Mouse (Mus musculus) embryo, embryonic 9.5 days (tissue): ENCODE results near the gene Olfm1.
A peak's percentile ranks its signal among the peaks of the same experiment; 100 is the strongest.

Experiments
- DNase-seq: peaks from one replicate; pipeline ENCODE4 v3.0.0-alpha.2; 2017; ENCODE audit errors: extremely low spot score

Gene Olfm1

GRCm38 (mm10) chr2:28235129-28235528 lies 42.3 kb downstream of the Olfm1 start:
- DNase-seq, result no peak

DNA sequence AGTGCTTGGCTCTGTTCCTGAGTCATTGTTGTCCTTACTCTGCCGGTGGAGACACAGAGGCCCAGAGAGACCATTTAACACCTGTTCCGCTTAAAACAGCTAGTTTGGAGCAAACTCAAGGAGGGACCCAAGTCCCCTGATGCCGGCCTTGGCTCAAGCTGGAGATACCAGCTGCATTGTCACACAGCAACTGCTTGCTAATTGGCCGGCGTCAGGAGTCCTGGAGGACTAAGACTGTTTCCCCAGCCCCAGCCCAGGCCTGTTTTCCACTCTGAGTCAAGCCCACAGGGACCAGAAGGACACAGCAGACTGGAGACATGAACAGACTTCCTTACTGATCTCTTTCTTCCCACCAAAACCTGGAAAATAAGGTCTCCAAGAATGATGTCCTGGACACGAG lies 43.7 kb downstream of the Olfm1 start:
- DNase-seq, result no peak

- no peak for DNase-seq
Measured at GRCm38 (mm10) chr2:28239616-28240015, 46.8 kb downstream of the Olfm1 start.

GRCm38 (mm10) chr2:28240920-28241319 lies 48.1 kb downstream of the Olfm1 start:
- no peak for DNase-seq

DNA sequence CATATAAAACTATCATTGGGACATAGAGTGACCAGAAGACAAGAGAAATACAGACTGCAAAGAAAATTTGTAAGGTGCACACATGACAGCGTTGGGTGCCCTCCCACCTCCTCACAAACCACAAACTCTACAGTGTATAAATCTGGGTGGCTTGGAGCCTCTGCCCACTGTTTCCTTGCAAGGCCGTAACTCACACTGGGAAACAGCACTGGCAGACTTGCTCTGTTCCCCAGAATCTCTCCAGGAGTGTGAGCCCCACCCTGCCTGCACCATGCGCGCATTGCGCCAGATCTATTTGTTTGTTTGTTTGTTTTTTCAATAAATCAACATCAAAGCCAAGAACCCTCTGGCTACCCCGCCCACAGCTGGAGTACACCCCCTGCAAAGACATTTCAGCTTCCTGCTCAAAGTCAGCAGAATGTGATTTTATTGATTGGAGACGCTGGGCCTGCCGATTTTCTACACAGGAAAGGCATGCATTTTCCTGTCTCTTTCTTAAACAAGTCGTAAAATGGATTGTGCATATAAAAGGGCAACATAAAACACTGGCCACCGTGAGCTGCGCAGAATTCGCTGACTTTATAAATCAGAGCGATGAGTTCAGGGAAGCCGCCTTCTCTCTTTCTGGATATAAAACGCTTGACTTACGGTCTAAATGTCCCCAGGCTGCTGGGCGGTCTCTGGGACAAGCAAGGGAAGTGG lies 48.9 kb downstream of the Olfm1 start:
- no peak for DNase-seq

DNA sequence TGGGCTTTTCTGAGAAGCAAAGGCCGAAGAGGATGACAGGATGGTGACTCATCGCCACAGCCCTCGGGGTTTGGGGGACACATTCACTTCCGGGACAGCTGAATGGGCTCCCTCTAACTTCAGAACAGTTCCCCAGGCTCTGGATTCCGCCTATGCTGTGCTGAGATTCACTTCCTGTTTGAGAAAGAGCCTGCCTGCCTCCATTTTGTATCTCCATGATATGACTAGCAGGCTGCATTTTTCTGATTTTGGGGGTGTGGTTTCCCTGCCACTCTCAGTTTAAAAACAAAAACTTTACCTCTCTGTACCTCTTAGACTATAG lies 49.4 kb downstream of the Olfm1 start:
- no peak for DNase-seq

DNA sequence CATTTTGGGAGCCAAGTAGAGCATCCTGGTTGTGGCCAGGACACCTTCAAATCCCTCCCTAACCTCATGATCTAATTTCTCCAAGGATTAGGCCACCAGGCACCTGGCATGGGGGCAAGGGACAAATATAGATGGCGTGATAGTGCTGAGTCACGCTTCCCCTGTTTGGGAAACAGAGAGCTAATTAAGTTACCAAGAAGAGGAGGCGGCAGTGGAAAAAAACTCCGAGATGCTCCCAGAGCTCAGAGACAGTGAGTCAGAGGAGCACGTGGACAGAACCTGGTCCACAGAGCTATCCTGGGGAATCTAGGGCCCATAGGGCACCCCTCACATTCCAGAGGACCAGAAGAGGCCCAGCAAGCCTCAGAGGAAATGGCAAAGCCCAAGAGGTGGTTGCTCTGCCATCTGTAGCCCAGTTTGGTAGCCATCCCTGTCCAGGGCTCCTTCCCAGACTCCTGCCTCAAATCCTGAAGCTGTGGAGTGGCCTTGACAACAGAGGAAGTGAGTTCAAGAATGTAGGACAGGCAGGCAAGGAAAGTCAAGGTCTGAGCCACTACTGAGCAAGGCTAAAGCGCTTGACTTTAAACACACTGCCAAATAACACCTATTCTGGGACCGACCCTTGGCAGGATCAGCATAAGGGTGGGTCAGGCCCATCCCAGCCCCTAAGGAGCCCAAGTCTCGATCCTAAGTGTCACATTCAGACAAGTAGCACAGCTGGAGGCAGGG lies 52.0 kb downstream of the Olfm1 start:
- no peak for DNase-seq

DNA sequence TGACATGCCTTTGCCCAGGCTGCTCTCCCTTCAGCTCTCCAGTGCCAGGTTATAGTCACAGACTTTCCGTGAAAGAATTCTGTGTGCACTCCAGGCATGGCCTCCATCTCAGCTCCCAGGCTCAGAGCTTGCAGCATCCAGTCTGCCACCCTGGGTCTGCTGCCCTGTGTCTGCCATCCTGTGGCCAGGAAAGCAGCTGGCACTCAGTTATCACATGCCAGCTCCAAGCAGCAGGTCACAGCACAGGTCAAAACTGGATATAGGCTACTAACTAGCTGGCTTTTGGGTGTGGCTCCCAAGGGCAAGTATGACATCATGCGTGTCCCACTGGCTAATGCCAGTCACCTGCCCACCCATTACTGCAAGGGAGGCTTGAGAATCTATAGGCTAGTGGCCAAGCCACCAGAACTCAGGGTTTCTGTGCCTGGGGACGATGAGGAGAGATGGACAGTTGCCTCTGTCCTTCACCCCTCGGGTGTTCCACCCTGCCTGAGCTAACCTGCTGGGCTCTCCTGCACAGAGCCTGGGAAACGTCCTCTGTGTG lies 53.4 kb downstream of the Olfm1 start:
- no peak for DNase-seq

DNA sequence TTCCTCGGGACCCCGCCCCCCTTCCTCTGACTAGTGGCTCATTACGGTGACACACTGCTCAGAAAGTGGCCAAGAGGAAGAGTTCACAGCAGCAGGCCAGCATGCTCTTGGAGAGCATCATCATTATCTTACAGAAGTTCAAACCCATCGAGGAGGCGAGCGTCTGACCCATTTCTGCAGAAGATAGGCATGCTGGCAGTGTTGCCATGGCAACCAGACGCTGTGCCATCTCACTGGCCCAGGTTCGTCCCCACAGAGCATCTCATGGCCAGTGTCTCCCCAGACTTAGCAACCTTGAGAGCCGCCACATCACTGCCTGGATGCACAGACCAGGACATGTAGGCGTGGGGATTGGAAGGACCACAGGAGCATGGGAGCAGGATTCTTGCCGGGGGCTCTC lies 54.3 kb downstream of the Olfm1 start:
- DNase-seq, result no peak

GRCm38 (mm10) chr2:28252554-28252953 lies 59.8 kb downstream of the Olfm1 start:
- no peak for DNase-seq

DNA sequence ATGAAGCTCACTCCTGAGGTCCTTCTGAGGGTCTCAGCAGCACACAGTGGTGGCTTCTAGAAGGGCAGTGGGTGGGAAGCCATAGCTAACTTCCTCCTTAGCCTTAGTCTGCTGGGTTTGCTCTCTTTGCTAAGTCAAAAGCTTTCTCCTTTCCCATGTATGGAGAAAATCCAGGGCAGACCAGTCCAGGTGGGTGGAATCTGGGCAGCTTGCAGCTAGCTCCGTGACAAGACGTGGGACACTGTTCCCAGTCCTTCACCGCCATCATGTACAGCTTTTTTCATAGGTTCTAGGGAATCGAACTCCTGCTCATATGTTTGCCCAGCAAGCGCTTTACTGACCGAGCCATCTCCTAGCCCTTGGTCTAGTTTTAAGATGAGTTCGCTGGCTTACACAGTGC lies 63.2 kb downstream of the Olfm1 start:
- no peak for DNase-seq

DNA sequence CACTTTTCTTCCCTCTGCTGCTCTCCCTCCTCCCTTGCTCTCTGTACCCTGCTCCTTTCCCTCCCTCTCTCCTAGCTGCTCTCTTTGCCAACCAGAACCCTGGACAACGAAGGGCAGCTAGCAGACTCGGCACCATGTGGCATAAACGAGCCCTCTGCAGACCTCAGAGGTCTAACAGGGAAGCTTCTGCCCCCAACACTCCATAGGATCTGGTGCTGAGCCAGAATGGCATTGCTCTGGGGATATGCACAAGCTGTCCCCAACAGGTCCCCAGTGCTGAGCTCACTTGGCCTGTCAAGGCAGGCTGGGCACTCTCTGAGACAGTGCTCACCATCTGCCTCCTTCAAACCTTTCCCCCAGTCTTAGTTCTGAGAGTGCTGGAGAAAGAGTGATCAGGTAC lies 68.6 kb downstream of the Olfm1 start:
- no peak for DNase-seq

DNA sequence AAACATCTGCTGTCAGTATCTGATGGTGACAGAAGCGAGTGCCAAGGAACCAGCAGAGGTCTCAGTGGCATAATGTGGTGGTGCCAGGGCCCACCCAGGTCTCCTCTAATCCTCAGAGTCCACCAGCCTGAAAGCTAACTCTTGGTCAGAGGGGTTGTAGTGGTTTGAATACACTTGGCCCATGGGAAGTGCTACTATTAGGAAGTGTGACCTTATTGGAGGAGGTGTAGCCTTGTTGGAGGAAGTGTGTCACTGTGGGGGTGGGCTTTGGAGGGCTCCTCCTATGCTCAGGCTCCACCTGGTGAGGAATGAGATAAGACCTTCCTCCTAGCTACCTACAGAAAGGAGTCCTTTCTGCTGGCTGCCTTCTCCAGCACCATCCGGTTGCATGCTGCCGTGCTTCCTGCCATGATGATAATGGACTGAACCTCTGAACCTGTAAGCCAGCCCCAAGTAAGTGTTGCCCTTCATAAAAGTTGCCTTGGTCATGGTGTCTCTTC lies 75.0 kb downstream of the Olfm1 start:
- no peak for DNase-seq

- DNase-seq, result no peak
Measured at GRCm38 (mm10) chr2:28270561-28270960, 77.8 kb downstream of the Olfm1 start.

DNA sequence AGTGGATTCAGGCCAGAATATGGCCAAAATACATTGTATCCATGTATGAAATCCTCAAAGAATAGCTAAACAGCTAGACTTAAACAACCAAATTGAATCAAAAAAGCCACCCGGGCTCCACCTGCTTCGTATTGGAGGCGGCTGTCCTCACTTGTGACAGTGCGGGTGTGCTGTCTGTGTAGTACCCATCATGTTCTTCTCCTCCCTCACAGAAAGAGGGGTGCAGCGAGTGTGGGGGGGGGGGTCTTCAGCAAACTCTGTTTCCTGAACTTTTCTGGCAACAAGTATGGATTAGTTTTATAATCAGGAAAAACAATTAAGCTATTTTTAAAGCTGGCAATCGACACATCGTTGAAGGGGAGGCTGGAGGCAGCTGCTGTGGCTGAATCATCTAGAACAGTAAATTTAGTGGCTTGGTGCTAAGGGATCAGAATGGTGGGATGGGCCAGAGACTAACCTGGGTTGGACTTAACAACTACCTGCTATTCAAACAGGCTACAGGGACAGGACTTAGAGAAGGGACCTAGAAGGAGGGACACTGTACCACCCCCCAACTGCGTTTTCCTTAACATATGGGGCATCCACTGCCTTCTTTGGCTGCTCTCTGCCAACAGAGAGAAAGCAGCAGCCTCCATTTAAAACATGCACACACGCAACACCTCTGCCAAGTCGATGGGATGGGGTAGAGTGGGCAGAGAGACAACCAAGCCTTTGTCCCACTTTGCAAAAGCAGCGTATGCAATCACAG lies 79.6 kb downstream of the Olfm1 start:
- no peak for DNase-seq

GRCm38 (mm10) chr2:28274006-28274405 lies 81.2 kb downstream of the Olfm1 start:
- no peak for DNase-seq

- no peak for DNase-seq
Measured at GRCm38 (mm10) chr2:28275345-28275744, 82.6 kb downstream of the Olfm1 start.

GRCm38 (mm10) chr2:28278150-28278549 lies 85.4 kb downstream of the Olfm1 start:
- DNase-seq, result peak; percentile 82

DNA sequence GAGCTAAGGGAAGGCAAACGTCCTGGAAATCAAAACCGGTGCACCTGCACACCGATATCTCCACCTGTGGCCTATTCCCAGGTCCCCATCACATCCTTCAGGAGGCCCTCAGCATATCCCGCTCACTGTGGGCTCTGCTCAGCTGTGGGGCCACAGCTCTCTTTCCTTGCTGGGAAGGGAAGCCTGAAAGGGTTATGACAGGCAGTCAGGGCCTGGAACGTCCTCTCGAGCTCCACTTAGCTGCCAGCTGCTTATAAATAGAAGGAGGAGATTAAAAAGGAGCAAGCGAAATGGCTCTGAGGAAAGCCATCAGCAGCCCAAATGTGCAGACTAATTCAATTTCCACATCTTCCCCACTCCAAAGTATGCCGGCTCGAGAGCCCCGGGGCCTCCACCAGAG lies 86.1 kb downstream of the Olfm1 start:
- DNase-seq, result no peak
